Mouse (Mus musculus) fibroblast of lung, adult 2 months (primary cell): ENCODE results near the gene Siglec1.
"Not testable (repeated sequence)": the region's sequence is repeated elsewhere in the genome, so short reads cannot be mapped to it uniquely, and the experiment has no call there.

Experiments
- DNase-seq: peaks from one replicate; pipeline ENCODE4 v3.0.0-alpha.2; 2011; ENCODE audit warnings: low read depth

Siglec1 gene

DNA sequence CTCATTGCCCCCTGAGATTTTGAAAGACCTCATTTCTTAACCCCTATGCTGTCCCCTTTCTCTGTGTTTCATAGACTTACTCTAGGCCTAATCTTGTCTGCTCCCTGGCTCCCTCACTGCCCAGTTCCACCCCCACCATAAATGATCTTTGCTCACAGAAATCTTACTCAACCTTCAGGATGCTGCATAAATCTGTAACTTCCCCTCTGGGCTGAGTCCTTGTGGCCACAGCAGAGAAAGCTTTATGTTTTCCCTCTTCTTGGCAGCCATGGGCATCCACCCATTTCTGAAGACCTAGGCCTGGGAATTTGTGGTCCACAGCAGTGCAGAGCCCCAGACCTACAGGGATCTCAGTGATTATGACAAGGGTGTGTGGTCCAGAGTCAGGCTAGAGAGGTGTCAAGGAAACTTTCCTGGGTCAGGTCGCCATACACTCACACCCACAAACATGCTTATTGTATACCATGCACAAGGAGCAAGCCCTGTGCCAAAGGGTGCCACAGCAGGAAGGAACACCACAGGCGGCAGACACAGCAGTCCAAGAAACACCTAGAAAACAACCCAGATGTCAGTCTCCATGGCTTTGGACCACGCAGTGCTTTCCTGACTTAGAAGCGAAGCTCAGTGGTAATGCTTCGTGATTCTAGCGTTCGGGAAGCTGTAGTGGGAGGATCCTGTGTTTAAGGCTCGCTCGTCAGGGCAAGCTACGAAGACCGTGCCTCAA is at the start of gene Siglec1:
TSS of gene Siglec1 (minus strand) at position 99 of the 724 bp plus-strand sequence.
- no peak for DNase-seq

DNA sequence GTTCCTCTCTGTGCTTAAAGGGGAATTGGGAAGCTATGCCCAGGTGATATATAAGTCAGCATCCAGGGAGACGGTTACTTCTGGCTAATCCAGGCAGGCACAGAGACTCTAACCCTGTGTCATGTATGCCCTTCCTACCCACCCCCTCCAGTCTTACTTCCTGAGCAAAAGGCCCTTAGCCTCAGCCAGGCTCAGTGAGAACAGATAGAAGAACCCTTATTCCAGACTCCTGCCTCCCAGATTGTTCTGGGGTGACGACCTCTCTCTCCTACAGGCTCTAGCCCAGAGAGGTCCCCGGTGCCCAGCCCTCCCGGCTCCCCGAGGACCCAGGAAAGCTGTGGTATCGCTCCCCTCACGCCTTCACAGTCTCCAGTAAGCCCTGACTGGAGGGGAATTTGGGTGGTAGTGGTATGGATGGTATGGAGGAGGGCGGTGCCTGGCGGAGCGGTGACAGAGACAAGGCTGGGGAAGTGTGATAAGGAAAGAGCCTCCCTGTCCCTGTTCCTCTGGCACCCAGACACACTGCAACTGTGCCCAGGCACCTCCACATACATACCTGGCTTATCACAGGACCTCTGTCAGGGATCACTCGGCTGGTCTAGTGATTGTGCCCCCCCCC is 49.1 kb upstream of the Siglec1 start:
- DNase-seq: no peak

DNA sequence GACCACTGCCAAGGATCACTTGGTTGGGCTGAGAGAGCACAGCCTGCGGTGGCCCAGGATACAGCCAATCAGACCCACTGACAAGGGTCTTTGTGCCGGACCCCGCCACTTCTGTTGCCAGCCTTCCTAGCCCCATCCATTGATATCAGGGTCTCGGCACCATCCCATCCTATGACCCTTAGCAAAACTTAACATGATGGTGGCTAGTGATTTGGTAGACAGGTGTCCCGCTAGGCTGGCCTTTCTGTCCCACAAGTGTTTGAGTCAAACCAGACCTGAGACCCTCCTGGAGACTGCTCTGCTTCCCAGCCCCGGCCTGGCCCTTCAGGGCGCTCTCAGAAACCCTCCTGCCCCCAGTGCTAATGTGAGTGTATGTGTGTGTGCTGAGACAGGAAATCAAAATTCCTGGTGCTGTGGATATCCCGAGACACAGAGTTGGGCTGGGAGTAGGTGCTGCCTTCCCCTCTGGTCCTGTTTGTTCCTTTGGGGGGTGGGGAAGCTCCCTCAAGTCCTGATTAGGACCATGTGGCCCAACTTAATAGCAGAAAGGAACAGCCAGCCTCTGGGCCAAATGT is 48.3 kb upstream of the Siglec1 start:
- DNase-seq: no peak

DNA sequence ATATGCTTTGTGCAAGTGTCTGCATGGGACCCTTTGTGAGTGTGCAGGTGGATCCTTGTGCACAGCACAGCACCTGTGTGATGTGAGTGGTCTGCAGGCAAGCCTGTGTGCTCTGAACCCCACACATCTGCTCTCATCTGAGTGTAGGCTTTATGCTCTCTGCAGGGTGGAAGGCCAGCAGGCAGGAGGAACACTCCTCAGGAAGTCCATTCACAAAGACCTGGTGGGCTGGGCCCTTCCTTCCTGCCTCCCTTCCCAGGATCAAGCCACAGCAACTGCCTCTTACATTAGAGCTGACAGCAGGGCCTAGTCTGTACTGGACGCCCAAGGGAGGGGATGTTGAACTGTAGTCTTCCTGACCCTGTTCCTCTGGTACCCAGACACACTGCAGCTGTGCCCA is 47.8 kb upstream of the Siglec1 start:
- DNase-seq: no peak

DNA sequence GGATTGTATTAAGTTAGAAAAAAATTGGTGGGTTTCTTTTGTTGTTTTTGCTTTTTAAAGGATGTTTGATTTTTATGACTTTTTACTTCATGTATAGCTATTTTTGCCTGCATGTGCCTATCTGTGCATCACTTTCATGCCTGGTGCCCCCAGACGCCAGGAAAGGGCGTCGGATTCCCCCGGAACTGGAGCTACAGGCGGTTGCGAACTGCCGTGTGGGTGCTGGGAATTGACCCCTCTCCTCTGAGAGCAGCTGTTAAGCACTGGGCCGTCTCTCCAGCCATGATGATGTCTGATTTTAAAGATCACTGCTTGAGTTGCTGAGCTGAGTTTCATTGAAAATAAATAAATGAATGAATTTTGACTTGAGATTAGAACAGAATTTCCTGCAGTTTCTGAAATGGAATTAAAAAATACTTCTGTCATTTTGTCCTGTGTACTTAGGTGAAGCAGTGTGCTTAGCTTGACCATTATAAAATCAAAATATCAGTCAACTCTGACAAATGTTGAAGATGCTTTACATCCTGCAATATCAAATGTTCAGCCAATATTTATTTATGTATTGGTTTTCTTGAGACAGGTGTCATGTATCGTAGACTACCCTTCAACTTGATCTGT is 46.5 kb upstream of the Siglec1 start, which contains the start of gene Gm11037:
TSS of gene Gm11037 (plus strand) at position 568 of the 618 bp plus-strand sequence.
- no peak for DNase-seq

DNA sequence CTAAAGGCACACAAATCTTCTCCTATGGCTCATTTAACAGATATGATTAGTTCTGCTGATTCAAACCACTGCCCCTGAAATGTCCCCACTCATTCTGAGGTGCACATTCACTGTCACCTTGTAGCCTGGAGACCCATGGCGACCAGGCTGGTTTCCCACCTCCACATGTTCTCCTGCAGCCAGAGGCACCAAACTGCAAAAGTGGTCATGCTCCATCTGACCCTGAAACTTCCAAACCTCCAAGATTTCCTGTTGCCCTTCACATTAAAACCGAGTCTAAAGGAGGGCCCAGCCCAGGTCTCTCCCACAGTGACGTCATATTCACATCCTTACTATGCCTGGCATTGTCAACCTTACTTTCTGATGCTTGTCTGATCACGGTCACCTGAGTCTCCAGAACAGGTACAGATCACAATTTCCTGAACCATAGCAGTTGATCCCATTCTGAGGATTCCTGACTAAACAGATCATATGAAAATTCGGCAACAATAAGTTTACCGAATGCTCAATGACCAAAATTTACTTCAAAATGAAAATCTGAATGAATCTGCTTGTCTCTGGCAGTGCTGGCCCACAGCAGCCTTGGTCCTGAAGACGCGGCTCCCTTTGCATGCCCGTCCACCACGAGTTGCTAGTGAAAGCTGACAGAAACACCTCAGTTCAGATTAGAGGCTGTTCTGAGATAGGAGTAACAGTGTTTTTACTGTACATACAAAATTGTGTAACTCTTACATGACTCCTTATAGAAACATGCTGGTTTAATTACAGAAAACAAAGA is 45.7 kb upstream of the Siglec1 start:
- DNase-seq: no peak

DNA sequence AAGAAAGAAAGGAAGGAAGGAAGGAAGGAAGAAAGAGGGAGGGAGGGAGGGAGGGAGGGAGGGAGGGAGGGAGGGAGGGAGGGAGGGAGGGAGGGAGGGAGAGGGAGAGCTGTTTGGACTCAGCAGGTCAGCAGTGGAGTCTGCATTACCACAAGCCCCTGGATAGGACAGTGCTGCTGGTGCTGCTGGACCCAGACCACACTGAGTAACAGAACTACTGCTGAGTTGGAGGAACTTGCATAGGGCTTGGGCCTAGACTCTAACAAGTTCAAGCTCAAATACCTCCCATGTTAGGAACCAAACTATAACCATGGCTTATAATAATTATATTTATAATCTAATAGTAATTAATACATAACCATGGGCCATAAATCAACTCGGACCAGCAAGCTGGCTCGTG is 44.3 kb upstream of the Siglec1 start:
- DNase-seq: no peak

DNA sequence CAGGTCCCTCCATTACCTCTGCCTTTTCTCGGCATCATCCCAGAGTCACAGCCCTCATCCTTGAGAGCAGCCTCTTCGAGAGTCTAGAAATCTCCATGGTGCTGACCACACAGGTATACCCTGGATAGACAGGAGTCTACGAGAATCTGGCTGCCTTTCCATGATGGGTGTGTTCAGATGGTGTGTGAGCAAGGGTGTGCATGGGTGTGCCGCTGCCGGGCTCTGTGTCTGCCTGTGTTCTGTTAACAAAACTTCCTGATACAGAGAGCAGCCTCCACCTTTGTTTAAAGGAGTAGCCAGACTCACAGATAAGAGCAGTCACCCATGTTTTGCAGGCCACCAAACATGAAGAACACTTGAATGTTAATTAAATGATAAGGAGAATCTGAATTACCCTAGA is 43.3 kb upstream of the Siglec1 start:
- DNase-seq: no peak

DNA sequence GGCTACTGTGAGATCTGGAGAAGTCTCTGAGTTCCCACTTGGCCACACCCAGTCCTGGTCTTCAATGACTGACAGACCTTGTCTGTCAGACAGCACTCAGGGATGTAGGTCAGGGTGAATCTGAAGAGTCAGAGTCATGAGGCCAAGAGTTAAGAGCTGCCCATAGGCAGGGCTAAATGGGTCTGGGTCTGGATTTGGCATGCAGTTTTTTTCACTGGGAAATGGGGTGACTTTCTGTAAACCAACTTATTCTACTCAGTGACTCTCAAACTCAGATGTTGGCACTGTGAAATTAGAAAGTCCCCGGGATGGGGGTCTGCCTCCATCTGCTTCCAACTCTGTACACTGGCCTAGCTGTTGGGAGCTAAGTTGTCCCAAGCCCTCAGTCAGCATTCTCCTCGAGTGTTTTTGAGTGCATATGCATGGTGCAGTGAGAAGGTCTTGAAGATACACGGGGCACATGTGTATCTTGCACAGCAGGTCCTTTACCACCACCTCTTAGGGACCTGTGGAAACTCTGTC is 42.1 kb upstream of the Siglec1 start:
- no peak for DNase-seq

DNA sequence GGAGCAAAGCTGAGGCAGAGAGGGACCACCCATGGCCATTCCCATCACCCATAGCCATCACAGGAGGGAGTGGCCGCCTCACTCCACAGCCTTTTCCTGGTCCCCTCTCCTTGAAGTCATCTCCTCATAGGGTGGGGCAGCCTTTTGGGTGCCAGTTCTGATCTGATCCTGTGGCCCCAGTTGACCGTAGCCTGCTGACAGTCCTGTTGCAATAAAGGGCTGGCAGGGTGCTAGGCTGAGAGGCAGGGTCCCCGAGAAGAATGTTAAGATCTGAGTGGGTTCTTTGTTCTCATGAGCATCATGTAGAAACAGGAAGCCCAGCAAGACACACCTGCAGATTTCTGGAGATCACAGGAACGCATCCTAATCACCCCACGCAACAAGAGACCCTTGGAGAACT is 41.6 kb upstream of the Siglec1 start:
- no peak for DNase-seq

DNA sequence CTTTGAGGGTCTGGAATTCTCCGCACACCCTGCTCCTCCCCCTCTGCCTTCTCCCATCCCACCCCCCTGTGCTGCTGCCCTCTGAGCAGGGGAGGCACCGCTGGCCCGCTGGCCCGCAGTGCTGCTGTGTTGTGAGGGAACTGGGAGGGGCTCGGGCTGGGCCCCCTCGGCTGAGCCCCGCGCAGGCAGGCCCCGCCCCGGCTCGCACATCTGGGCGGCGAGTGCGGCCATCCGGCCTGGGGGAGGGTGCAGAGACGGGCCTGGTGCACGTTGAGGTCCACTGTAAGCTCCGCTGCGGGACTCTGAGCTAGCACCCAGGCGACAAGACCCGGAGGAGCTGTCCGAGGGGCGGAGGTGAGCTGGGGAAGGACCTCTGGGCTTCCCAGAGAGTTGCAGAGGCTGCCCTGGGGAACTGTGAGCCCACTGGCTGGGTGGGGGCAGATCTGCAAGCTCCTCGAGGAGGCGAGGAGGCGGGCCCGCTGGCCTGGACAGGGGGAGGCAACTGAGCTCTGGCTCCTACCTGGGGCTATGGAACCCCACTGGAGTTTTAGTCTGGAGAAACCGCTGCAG is 40.7 kb upstream of the Siglec1 start, which contains the start of gene Hspa12b:
TSS of gene Hspa12b (plus strand) at position 120 of the 570 bp plus-strand sequence.
- no peak for DNase-seq

DNA sequence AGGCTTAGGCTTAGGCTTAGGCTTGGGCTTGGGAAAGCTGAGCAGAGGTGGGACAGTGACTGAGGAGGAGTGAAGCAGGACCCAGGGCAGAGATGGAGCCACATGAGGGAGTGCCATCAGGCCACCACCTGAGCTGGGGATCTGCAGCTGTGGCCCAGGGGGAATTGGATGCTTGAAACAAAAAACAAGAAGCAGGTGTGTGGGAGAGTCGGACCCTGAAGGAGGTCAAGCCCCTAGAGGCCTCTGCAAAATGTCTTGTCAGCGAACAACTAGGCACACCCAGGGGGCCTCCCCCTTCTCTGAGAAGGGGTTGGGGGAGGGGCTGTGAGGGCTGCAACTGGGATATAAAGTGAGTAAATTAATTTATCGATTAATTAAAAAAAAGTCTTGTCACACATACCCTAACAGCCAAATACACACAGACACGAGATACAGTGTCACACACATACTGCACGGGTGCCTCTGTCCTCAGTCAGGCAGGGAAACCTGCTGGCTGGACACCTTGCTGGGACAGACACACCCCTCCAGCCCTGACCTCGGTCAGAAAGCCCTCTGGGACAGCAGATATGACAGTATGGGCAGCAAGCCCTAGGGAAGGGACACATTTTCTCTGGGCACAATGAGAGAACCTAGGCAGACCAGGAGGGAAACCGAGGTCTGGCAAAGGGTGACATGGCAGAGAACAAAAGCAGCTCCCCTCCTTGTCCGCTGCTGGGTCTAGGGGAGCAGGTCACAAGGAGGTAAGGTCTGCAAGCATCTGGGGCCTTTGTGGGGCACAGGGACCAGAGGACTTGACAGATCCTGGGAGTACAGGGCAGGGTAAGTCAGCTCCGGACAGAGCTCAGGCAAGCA is 39.6 kb upstream of the Siglec1 start:
- DNase-seq: no peak

DNA sequence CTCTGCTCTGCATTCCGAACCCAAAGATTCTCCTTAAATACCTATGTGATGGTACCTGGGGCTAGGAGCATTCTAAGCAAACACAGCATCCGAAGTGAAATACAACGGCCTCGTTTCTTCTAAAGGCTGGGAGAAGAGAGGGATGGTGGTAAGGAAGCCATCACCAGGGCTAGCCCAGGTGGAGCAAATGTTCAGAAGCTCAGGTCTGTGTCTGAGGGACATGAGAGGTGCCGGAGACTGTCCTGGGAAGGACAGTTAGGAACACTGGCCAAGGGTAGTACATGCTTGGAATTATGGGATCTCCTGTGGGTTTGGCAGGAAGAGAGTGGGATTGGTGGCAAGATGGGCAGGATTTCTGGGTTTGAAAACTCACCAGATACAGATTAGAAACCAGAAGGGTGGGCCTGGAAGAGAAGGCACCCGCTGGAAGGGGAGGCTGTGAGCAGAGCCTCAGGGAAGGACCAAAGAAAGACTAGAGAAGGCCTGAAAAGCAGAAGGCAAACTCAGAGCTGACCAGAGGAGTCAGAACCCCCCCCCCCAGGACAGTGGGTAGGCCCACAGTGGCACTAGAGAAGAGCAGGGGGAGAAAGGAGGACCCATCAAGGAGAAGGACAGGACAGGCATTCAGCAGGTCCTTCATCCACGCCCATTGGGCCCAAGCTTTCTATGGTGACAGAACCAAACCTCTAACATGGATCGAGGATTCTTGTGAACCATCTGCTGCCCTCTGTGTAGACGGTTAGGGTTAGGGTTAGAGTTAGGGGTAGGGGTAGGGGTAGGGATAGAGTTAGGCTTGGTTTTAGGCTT is 38.8 kb upstream of the Siglec1 start:
- DNase-seq: no peak

DNA sequence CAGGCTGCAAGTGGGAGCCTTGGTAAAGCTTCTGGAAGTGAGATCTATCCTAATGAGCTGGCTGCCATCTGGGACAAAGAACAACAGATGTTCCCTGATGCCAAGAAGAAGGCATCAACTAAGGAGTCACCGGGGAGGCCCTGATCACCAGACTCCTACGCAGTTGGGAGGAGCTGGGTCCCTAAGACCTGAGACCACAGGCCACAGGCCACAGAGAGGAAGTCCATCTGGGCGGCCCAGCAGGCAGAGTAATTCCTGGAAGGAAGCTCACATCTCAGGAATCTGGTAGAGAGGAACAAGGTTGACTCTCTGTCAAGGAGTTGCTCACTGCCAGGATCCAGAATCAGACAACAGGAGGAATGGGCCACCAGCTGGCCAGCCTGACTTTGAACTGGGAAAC is 37.6 kb upstream of the Siglec1 start:
- no peak for DNase-seq

DNA sequence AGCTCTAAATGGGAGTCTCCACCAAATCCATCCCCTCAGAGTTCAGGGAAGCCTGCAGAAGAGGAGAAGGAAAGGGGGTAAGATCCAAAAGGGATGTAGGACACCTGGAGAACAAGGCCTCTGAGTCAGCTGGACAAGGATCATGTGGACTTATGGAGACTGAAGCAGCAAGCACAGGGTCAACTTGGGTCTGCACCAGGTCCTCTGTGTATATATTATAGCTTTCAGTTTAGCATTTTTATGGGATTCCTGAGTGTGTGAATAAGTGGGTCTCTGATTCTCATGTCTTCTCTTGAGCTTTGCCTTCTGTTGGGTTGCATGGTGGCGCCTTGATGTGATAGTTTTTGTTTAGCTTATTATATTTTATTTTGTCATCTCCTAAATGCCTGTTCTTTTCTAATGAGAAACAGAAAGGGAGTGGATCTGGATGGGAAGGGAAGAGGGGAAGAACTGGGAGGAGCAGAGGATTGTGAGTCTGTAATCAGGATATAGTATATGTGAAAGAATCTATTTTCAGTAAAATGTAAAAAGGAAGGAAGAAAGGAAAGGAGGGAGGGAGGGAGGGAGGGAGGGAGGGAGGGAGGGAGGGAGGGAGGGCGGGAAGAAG is 32.5 kb upstream of the Siglec1 start:
- DNase-seq: no peak

DNA sequence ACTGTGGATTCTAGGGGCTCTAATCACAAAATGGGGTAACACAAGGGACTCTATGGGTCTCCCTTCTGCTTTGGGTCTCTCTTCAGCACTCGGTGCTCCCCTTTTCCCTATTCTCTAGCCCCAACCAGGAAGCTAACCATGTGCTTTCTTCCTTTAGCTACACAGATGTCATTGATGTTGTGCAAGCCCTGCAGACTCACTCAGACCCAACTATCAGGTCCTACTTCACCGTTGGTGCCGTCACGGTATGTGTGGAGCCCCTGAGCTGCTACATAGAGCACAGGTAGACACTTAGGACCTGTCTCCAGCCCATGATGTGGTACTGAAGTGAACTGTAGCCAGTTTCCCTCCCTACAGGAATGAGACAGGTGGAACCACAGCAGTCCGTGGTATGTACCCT is 19.4 kb upstream of the Siglec1 start:
- DNase-seq: no peak

DNA sequence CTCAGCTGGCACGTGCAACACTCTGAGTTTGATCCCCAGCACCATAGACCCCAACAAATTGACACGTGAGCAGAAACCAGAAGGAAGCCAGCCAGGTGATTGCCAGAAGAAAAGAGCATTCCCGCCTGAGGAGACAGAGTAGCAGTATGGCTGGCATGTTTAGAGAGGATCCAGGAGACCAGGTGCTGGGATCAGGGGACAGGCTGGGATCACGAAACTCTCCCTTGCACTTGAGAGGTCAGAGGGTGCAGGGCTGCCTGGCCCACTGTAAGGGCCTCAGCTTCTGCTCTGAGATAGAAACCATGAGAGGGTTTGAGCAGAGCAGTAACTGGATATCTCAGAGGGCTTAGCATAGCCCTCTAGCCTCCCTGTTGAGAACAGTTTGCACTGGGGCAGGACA is 18.5 kb upstream of the Siglec1 start:
- not testable (repeated sequence) for DNase-seq

DNA sequence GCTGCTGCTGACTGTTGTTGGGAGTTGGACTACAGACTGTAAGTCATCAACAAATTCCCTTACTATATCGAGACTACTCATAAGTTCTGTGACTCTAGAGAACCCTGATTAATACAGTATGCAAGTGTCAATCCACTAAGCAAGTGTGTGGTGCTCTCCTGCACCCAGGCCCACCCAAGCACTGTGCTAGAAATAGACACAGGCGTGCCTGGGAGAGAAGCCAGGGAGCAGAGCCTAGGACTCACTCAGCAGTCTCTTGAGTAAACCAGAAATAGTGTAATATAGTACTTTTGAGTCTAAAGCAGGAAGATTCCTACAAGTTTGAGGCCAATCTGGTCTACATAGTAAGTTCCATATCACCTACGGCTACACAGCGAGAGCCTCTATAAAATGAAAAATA is 17.5 kb upstream of the Siglec1 start:
- no peak for DNase-seq

DNA sequence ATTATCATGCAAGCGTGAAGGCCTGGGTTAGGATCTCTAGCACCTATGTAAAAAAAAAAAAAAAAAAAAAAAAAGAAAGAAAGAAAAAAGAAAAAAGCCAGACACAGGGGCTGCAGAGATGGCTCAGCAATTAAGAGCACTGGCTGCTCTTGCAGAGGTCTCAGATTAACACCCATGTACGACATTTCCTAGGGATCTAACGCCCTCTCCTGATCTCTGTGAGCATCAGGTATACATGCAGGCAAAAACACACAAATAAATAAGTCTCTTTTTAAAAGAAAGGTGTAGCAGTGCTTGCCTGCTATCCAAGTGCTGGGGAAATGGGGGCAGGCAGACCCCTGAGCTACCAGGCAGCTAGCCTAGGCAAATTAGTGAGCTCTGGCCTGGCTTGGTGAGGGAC is 15.0 kb upstream of the Siglec1 start:
- DNase-seq: no peak
